Mouse (Mus musculus) kidney, embryonic 16.5 days (tissue): ENCODE data around the gene Retreg2. TPM values are rescaled to one million over a fixed set of nuclear protein-coding genes. Genes with fewer than 3 reads are reported as not detected.

ENCODE experiments used
- ATAC-seq: fragments of 200-750 bp; cut with Nextera tagmentation; 2 replicates; pipeline ENCODE4 v1.8.0; 2017; ENCODE audit warnings: moderate TSS enrichment; ENCODE audit not compliant: low FRiP score, low TSS enrichment
- H3K27ac ChIP-seq: fragments of 300-500 bp; sonication (generic); 2 replicates; pipeline ENCODE4 v1.5.1; 2014; ENCODE audit warnings: low read length
- H3K27me3 ChIP-seq: fragments of 300-500 bp; sonication (generic); 2 replicates; pipeline ENCODE4 v1.6.1; 2014; ENCODE audit warnings: low read length, control low read depth, mixed read lengths; ENCODE audit not compliant: insufficient read depth
- H3K36me3 ChIP-seq: fragments of 300-500 bp; sonication (generic); 2 replicates; pipeline ENCODE4 v1.6.1; 2014; ENCODE audit warnings: low read length, control low read depth, mixed read lengths; ENCODE audit not compliant: insufficient read depth
- H3K4me1 ChIP-seq: fragments of 300-500 bp; sonication (generic); 2 replicates; pipeline ENCODE4 v1.6.1; 2014; ENCODE audit warnings: low read length, control low read depth, mixed read lengths; ENCODE audit not compliant: insufficient read depth
- H3K4me2 ChIP-seq: fragments of 300-500 bp; sonication (generic); replicated peaks from 2 replicates; pipeline ENCODE4 v1.6.1; 2014; ENCODE audit warnings: low read depth, low read length
- H3K4me3 ChIP-seq: fragments of 300-500 bp; sonication (generic); 2 replicates; pipeline ENCODE4 v1.5.1; 2014; ENCODE audit warnings: mild to moderate bottlenecking, low read length
- H3K9ac ChIP-seq: fragments of 300-500 bp; sonication (generic); replicated peaks from 2 replicates; pipeline ENCODE4 v1.6.1; 2014; ENCODE audit warnings: low read length
- H3K9me3 ChIP-seq: fragments of 300-500 bp; sonication (generic); 2 replicates; pipeline ENCODE4 v1.6.1; 2016; ENCODE audit warnings: low read length, control low read depth
- WGBS: fragments of 180-500 bp; shearing (Covaris S2); extraction: QIAGEN DNeasy Blood & Tissue Kit; methylation state at CpG from one replicate; pipeline ENCODE4 v1.1.7; 2014; 5-methylcytosine and 5-hydroxymethylcytosine counted together
- polyA plus RNA-seq: library from polyadenylated mRNA; unstranded; fragments of >200 nt; fragmentation: Nextera tagmentation; extraction: Ambion mirVana; gene quantifications from 2 replicates; pipeline ENCODE4 v1.2.1, GENCODE M21; 2015

The Retreg2 gene
- polyA plus RNA-seq, 1 experiment from 2014 or later = 56.3 TPM

GRCm38 (mm10) chr1:75160256-75160617 is 17.7 kb downstream of the Retreg2 start:
- H3K9me3 ChIP-seq = no peaks in the 10 kb centered on the region; the same call in 1 of the 2 replicates
- no peaks in the 10 kb centered on the region for H3K4me1 ChIP-seq
- H3K36me3 ChIP-seq = no peaks in the 10 kb centered on the region
- no peaks in the 10 kb centered on the region; the same call in 1 of the 2 replicates for H3K27me3 ChIP-seq
- H3K4me3 ChIP-seq = no peak overlapping the region
- WGBS = 84% methylated on average over 4 of the region's 4 CpGs
- H3K27ac ChIP-seq = no peak overlapping the region
- ATAC-seq = no peak
- H3K4me2 ChIP-seq = no peak overlapping the region
- no peak overlapping the region for H3K9ac ChIP-seq

DNA sequence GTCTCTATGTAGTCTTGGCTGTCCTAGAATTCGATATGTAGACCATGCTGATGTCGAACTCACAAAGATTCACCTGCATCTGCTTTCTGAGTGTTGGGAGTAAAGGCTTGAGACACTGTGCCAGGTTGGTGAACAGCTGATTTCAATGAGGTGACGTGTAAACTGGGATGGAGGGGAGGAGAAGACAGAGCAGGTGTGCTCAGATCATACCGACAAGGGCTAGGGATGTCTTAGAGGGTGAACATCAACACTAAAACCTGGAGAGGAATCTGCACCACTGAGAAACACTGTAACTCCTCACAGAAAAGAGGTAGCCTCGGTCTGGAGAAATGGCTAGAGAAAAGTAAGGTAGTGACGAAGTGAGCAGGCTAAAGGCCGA is 25.5 kb downstream of the Retreg2 start:
- Histone ChIP-seq H3K4me1 (peaks cover 10% of the 10 kb centered on the region), H3K27ac (peak overlapping the region; percentile 68), H3K4me3 (peak overlapping the region; percentile 65), H3K36me3 (peaks cover 16% of the 10 kb centered on the region), H3K4me2 (peak overlapping the region; percentile 87), H3K9me3 (no peaks in the 10 kb centered on the region; the same call in 1 of the 2 replicates), H3K9ac (peak overlapping the region; percentile 72), H3K27me3 (no peaks in the 10 kb centered on the region; the same call in 1 of the 2 replicates)
- 8% methylated on average over 7 of the region's 7 CpGs for WGBS
- peak; percentile 40 for ATAC-seq

GRCm38 (mm10) chr1:75168472-75169464 is 26.2 kb downstream of the Retreg2 start, which contains the start of gene Zfand2b:
TSS of gene Zfand2b (plus strand) at chr1:75168646.
- H3K27ac ChIP-seq = peak within 1 kb of the TSS; percentile 80
- H3K4me1 ChIP-seq = peaks cover 10% of the 10 kb centered on the region
- H3K27me3 ChIP-seq = no peaks in the 10 kb centered on the region
- no peaks in the 10 kb centered on the region for H3K9me3 ChIP-seq
- H3K4me2 ChIP-seq = peak within 1 kb of the TSS; percentile 87
- peaks cover 20% of the 10 kb centered on the region for H3K36me3 ChIP-seq
- WGBS = under 1% methylated on average over 56 of the region's 59 CpGs
- peak within 1 kb of the TSS; percentile 72 for H3K9ac ChIP-seq
- H3K4me3 ChIP-seq = peak within 1 kb of the TSS; percentile 65
- ATAC-seq = peak; percentile 99

DNA sequence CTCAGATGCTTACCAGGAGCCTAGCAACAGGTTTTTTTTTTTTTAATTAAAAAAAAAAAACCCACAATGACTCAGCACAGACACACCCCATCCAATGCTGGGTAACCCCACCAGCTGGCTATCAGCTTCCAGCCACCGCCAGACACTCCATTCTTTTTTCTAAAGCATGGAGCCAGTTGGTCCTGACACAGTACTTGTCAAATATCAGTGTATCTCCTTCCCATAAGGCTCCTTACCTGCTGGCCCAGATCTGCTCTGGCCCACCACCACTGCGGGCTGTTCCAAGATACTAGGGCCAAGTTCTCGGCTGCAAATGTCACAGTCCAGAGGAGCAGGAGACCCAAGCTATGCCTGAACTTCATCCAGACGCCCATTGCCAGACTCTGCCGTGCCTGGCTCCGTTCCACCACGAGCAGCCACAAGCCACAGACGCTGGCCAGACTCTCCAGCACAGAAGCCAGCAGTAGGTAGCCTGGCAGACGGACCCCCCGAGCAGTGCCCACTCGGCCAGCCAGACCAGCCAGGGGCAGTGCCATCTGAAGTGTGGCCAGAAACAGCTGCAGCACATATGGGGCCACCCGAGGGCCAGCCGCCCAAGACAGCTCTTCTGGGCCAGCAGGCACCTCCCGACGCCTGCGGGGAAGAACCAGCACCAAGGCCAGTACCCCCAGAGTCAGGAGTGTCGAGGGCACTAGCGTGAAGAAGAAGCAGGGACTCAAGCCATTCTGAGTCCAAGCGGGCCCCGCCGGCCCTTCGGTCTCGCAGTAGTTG is 36.9 kb downstream of the Retreg2 start:
- peak overlapping the region; percentile 66 for H3K4me3 ChIP-seq
- ATAC-seq = peak; percentile 47
- WGBS = 6% methylated on average over 23 of the region's 23 CpGs
- no peak overlapping the region for H3K27ac ChIP-seq
- peaks cover 32% of the 10 kb centered on the region for H3K36me3 ChIP-seq
- H3K9ac ChIP-seq = peak overlapping the region; percentile 78
- peaks cover 8% of the 10 kb centered on the region for H3K4me1 ChIP-seq
- no peaks in the 10 kb centered on the region for H3K27me3 ChIP-seq
- peak overlapping the region; percentile 98 for H3K4me2 ChIP-seq
- no peaks in the 10 kb centered on the region for H3K9me3 ChIP-seq

DNA sequence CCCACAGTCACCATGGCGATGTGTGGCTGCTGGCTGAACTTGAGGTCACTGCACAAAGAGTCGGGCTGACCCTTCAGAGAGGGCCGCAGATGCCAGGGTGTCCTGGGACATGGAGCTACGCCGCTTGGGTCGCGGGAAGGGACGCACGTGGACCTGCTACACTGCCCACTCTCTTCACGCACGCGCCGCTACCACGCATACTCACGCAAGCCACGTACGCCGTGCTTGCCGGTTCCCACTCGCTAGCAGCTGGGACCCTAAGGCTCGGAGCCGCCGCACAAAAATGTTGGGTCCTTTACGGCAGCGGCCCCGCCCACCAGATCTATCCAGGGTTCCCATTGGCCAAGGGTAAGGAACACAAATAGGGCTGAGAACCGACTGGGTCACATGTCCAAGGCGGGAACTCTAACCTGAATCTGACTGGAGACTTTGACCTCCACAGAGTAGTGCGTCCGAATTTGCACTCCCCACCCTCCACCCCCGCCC is 37.6 kb downstream of the Retreg2 start, which contains the start of gene Abcb6:
Gene Abcb6 (minus strand): TSS at position 288 of the 486 bp plus-strand sequence.
- Histone ChIP-seq H3K27ac (peak within 1 kb of the TSS; percentile 28; the same call in 1 of the 2 replicates), H3K27me3 (no peaks in the 10 kb centered on the region), H3K36me3 (peaks cover 38% of the 10 kb centered on the region), H3K9ac (peak within 1 kb of the TSS; percentile 78), H3K4me3 (peak within 1 kb of the TSS; percentile 66), H3K9me3 (no peaks in the 10 kb centered on the region), H3K4me2 (peak within 1 kb of the TSS; percentile 98), H3K4me1 (peaks cover 8% of the 10 kb centered on the region)
- WGBS = under 1% methylated on average over 31 of the region's 31 CpGs
- peak; percentile 92 for ATAC-seq

- ATAC-seq = peak; percentile 43; the same call in 1 of the 2 replicates
- WGBS = 27% methylated on average over 7 of the region's 7 CpGs
- Histone ChIP-seq H3K4me2 (peak overlapping the region; percentile 98), H3K27me3 (no peaks in the 10 kb centered on the region), H3K4me1 (peaks cover 8% of the 10 kb centered on the region), H3K9me3 (no peaks in the 10 kb centered on the region), H3K9ac (no peak overlapping the region), H3K4me3 (peak overlapping the region; percentile 66), H3K36me3 (peaks cover 41% of the 10 kb centered on the region), H3K27ac (no peak overlapping the region)
Observed at GRCm38 (mm10) chr1:75180741-75181140, 38.2 kb downstream of the Retreg2 start.

DNA sequence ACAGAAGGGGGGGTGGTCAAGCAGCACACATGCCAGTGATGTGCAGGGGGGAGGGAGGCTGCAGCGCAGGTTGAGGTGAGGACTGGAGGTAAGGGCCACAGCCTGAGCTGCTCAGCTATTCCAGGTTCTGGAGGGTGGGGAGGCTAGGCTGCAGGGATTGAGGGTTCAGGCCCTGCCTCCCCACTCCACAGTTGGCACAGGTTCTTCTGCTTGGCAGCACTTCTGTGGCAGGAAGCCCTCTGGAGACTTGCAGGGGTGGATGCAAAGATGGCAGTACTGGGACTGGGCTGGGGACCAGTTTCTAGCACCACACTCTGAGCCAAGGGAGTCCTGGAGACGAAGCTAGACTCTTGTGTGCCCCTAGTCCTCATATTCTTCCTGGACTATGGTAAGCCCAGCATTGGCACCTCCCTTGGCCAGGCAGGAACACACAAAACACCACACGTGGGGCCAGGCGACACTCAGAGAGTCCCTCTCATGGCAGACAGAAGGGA is 38.8 kb downstream of the Retreg2 start:
- H3K9ac ChIP-seq = no peak overlapping the region
- no peaks in the 10 kb centered on the region for H3K9me3 ChIP-seq
- WGBS = 87% methylated on average over 4 of the region's 4 CpGs
- peaks cover 8% of the 10 kb centered on the region for H3K4me1 ChIP-seq
- no peak overlapping the region for H3K4me3 ChIP-seq
- H3K36me3 ChIP-seq = peaks cover 44% of the 10 kb centered on the region
- no peak for ATAC-seq
- H3K27ac ChIP-seq = no peak overlapping the region
- H3K27me3 ChIP-seq = no peaks in the 10 kb centered on the region
- H3K4me2 ChIP-seq = no peak overlapping the region

- no peak for ATAC-seq
- 76% methylated on average over 4 of the region's 4 CpGs for WGBS
- H3K9me3 ChIP-seq = no peaks in the 10 kb centered on the region
- peaks cover 8% of the 10 kb centered on the region for H3K4me1 ChIP-seq
- H3K27me3 ChIP-seq = no peaks in the 10 kb centered on the region
- no peak overlapping the region for H3K27ac ChIP-seq
- H3K9ac ChIP-seq = no peak overlapping the region
- H3K4me3 ChIP-seq = no peak overlapping the region
- H3K36me3 ChIP-seq = peaks cover 43% of the 10 kb centered on the region
- no peak overlapping the region for H3K4me2 ChIP-seq
Observed at GRCm38 (mm10) chr1:75182160-75182559, 39.6 kb downstream of the Retreg2 start.

DNA sequence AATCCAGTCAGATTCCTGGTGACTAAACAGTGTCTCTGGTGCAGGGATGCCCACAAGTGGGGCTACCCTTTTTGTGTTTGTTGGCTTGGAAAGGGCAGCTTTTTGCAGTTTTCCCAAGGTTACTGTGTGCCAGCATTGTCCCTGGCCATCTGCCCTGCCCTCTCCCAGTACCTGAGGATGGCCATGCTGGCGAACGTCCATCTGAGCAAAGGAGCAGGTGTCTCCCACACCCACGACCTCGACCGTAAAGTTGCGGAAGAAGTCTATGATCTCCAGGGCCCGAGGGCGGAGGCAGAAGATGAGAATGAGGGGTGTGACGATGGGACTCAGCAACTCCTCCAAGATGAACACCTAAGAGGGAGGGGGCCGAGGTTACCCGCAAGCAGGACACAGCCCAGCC is 42.9 kb downstream of the Retreg2 start:
- WGBS = 90% methylated on average over 11 of the region's 11 CpGs
- Histone ChIP-seq H3K9ac (no peak overlapping the region), H3K4me2 (no peak overlapping the region), H3K4me3 (no peak overlapping the region), H3K4me1 (peaks cover 4% of the 10 kb centered on the region; the same call in 1 of the 2 replicates), H3K36me3 (peaks cover 42% of the 10 kb centered on the region), H3K27ac (no peak overlapping the region), H3K9me3 (no peaks in the 10 kb centered on the region), H3K27me3 (no peaks in the 10 kb centered on the region)
- no peak for ATAC-seq
